Mouse (Mus musculus): ENCODE measurements around the gene Zfp383. TPM values are rescaled to one million over a fixed set of nuclear protein-coding genes. Genes with fewer than 3 reads are reported as not detected.
A peak's percentile ranks its signal among the peaks of the same experiment; 100 is the strongest.
"Not testable (repeated sequence)": the region's sequence is repeated elsewhere in the genome, so short reads cannot be mapped to it uniquely, and the experiment has no call there.

The Zfp383 gene
- total RNA-seq, 1 experiment from 2014 or later = 0.95 TPM

GRCm38 (mm10) chr7:29921439-29922093, 13.5 kb downstream of the Zfp383 start:
- ATAC-seq (replicated peaks; ENCODE audit: insufficient number of reproducible peaks, low FRiP score, low TSS enrichment, poor library complexity, severe bottlenecking) = no peak

- ATAC-seq (replicated peaks; ENCODE audit: insufficient number of reproducible peaks, low FRiP score, low TSS enrichment, poor library complexity, severe bottlenecking) = no peak
Observed at GRCm38 (mm10) chr7:29922780-29923179, 14.8 kb downstream of the Zfp383 start.

GRCm38 (mm10) chr7:29938856-29939255, 30.8 kb downstream of the Zfp383 start:
- no peak for ATAC-seq (replicated peaks; ENCODE audit: insufficient number of reproducible peaks, low FRiP score, low TSS enrichment, poor library complexity, severe bottlenecking)

GRCm38 (mm10) chr7:29941027-29941426, 33.0 kb downstream of the Zfp383 start:
- no peak for ATAC-seq (replicated peaks; ENCODE audit: insufficient number of reproducible peaks, low FRiP score, low TSS enrichment, poor library complexity, severe bottlenecking)

- ATAC-seq (replicated peaks; ENCODE audit: insufficient number of reproducible peaks, low FRiP score, low TSS enrichment, poor library complexity, severe bottlenecking) = no peak
Observed at GRCm38 (mm10) chr7:29942740-29943139, 34.7 kb downstream of the Zfp383 start.

- no peak for ATAC-seq (replicated peaks; ENCODE audit: insufficient number of reproducible peaks, low FRiP score, low TSS enrichment, poor library complexity, severe bottlenecking)
Observed at GRCm38 (mm10) chr7:29943720-29944119, 35.7 kb downstream of the Zfp383 start.

- ATAC-seq (replicated peaks; ENCODE audit: insufficient number of reproducible peaks, low FRiP score, low TSS enrichment, poor library complexity, severe bottlenecking) = no peak
Observed at GRCm38 (mm10) chr7:29944201-29944600, 36.2 kb downstream of the Zfp383 start.

- ATAC-seq (replicated peaks; ENCODE audit: insufficient number of reproducible peaks, low FRiP score, low TSS enrichment, poor library complexity, severe bottlenecking) = no peak
Observed at GRCm38 (mm10) chr7:29953086-29953485, 45.1 kb downstream of the Zfp383 start.

GRCm38 (mm10) chr7:29953513-29954401, 45.7 kb downstream of the Zfp383 start, which contains the start of gene Zfp74:
Gene Zfp74 (minus strand): TSS chr7:29954089.
- ATAC-seq (replicated peaks; ENCODE audit: insufficient number of reproducible peaks, low FRiP score, low TSS enrichment, poor library complexity, severe bottlenecking) = peak; percentile 83

GRCm38 (mm10) chr7:29954731-29955130, 46.7 kb downstream of the Zfp383 start:
- ATAC-seq (replicated peaks; ENCODE audit: insufficient number of reproducible peaks, low FRiP score, low TSS enrichment, poor library complexity, severe bottlenecking) = no peak

GRCm38 (mm10) chr7:29956257-29956656, 48.2 kb downstream of the Zfp383 start:
- no peak for ATAC-seq (replicated peaks; ENCODE audit: insufficient number of reproducible peaks, low FRiP score, low TSS enrichment, poor library complexity, severe bottlenecking)

GRCm38 (mm10) chr7:29958125-29958724, 50.2 kb downstream of the Zfp383 start:
- ATAC-seq (replicated peaks; ENCODE audit: insufficient number of reproducible peaks, low FRiP score, low TSS enrichment, poor library complexity, severe bottlenecking) = no peak

GRCm38 (mm10) chr7:29959004-29959403, 51.0 kb downstream of the Zfp383 start:
- no peak for ATAC-seq (replicated peaks; ENCODE audit: insufficient number of reproducible peaks, low FRiP score, low TSS enrichment, poor library complexity, severe bottlenecking)

GRCm38 (mm10) chr7:29965115-29965810, 57.2 kb downstream of the Zfp383 start:
- ATAC-seq (replicated peaks; ENCODE audit: insufficient number of reproducible peaks, low FRiP score, low TSS enrichment, poor library complexity, severe bottlenecking) = not testable (repeated sequence)

Other genes with a start within 250 kb of the Zfp383 start
- not detected in 3 replicates for gene Catsperg2, start 181.2 kb upstream of the Zfp383 start, total RNA-seq (2017)
- 16.1 to 22.3 TPM (median 18.1 TPM) in 3 replicates for gene Zfp84, start 139.7 kb upstream of the Zfp383 start, total RNA-seq (2017)
- 0.39 TPM in 1 of 3 replicates, not detected in the others for gene Zfp30, start 124.2 kb upstream of the Zfp383 start, total RNA-seq (2017)
- gene Zfp790, start 92.1 kb upstream of the Zfp383 start, total RNA-seq (2017) = 10.2 to 18.4 TPM (median 11.5 TPM) in 3 replicates
- gene Zfp940, start 54.6 kb upstream of the Zfp383 start, total RNA-seq (2017) = 0.32 to 3.5 TPM (median 1.4 TPM) in 3 replicates
- 1.8 to 7.7 TPM (median 4.7 TPM) in 3 replicates for gene Zfp420, start 48.2 kb upstream of the Zfp383 start, total RNA-seq (2017)
- 4.4 to 8.6 TPM (median 5.5 TPM) in 3 replicates for gene Zfp27, start 1.7 kb upstream of the Zfp383 start, total RNA-seq (2017)
- gene Zfp74, start 45.9 kb downstream of the Zfp383 start, total RNA-seq (2017) = 2.3 to 8.2 TPM (median 3.1 TPM) in 3 replicates
- 25.8 to 32.8 TPM (median 32.4 TPM) in 3 replicates for gene Zfp568, start 75.7 kb downstream of the Zfp383 start, total RNA-seq (2017)
- 0.85 to 3.6 TPM (median 1.7 TPM) in 3 replicates for gene Zfp14, start 143.2 kb downstream of the Zfp383 start, total RNA-seq (2017)
- gene Zfp82, start 164.7 kb downstream of the Zfp383 start, total RNA-seq (2017) = 3.8 to 9.1 TPM (median 4.3 TPM) in 3 replicates
- gene Gm26920, start 182.2 kb downstream of the Zfp383 start, total RNA-seq (2017) = not detected in 3 replicates
- gene Zfp566, start 182.3 kb downstream of the Zfp383 start, total RNA-seq (2017) = 0.43 to 3.1 TPM in 2 of 3 replicates, not detected in the other
- gene Zfp260, start 186.6 kb downstream of the Zfp383 start, total RNA-seq (2017) = 12.9 to 53.8 TPM (median 19.3 TPM) in 3 replicates
- 3.6 to 16.7 TPM (median 6.6 TPM) in 3 replicates for gene Zfp382, start 213.7 kb downstream of the Zfp383 start, total RNA-seq (2017)

Measured in monocyte, adult 5-6 weeks (primary cell).